In the genomic region with DNA sequence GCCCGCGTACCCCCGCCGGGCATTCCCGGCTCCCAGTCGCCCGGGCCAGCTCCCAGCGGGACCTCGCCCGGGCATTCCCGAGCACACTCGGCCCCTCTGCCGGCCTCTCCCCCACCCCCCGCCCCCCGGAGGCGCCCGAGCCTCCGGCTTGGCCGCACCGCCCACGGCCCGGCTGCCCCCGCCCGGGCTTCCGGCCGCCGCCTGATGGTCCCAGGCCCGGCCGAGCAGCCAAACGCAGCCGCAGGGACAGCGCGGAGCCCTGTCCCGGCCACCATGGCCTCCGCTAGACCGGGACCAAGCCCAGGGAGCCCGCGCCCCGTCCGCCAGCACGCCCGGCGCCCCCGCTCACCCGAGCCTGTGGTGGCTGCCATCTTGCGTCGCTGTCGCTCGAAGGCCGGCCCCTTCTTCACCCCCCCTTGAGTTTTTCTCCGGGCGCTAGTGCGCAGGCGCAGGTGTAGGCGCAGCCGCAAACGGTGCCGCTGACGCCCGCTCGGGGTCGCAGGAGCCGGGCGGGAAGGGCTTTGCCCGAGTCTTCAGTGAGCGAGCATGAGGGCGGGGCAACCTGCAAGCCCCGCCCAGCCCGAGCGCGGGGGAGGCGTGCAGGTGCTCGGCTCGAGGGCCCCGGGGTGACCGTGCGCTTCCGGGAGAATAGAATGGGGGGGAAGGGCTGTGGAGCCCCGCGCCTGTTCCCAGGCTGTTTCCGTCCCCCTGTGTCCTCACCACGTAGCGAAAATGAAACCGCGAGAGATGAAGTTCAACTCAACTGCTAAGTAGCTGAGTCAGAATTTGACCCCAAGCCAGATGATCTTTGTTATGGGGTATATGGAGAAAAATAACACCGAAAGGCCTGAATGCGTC, we compare ENCODE assay signal across 8 mouse cellular contexts. TPM values are rescaled to one million over a fixed set of nuclear protein-coding genes. Genes with fewer than 3 reads are reported as not detected.
A peak's percentile ranks its signal among the peaks of the same experiment; 100 is the strongest.
DNase-seq lines count a peak whose midpoint lies in the region; ATAC-seq and TF ChIP-seq lines count a peak whose summit lies in the region.

Ube2v1 (minus strand) TSS at position 505 of the 858 bp plus-strand sequence.

- DNase-seq in MEL-GATA-1-ER (ENCODE audit: extremely low read depth, low read depth), result peak; percentile 82
- DNase-seq in cerebellum, adult 8-10 months, result peak; percentile 98
- DNase-seq in hindbrain, embryonic 10.5 days (ENCODE audit: low spot score), result peak; percentile 98
- DNase-seq in layer of hippocampus, adult 9-11 months, result peak; percentile 97
- DNase-seq in lung, postnatal 0 days (ENCODE audit: low spot score), result peak; percentile 96
- DNase-seq in ovary, postnatal 14 days (ENCODE audit: low spot score), result peak; percentile 98
- peak; percentile 100 for DNase-seq in thymus, postnatal 14 days

- H3K36me3 ChIP-seq in hindbrain, embryonic 10.5 days, result peaks cover 26% of the 10 kb centered on the region
- H3K36me3 ChIP-seq in lung, postnatal 0 days (ENCODE audit: insufficient read depth, low read length), result no peaks in the 10 kb centered on the region

- peak within 1 kb of the TSS; percentile 97 for H3K4me3 ChIP-seq in hindbrain, embryonic 10.5 days
- H3K4me3 ChIP-seq in lung, postnatal 0 days (ENCODE audit: low read depth, low read length), result peak within 1 kb of the TSS; percentile 92

- TF ChIP-seq CTCF in lung, postnatal 0 days (IDR thresholded peaks at IDR 0.05), result peak; percentile 57

- no peaks in the 10 kb centered on the region for H3K9me3 ChIP-seq in hindbrain, embryonic 10.5 days
- no peaks in the 10 kb centered on the region for H3K9me3 ChIP-seq in lung, postnatal 0 days (ENCODE audit: low read length)

- H3K27me3 ChIP-seq in hindbrain, embryonic 10.5 days (ENCODE audit: insufficient read depth, poor library complexity, severe bottlenecking), result no peaks in the 10 kb centered on the region
- H3K27me3 ChIP-seq in lung, postnatal 0 days (replicated peaks; ENCODE audit: insufficient read depth, low read length), result no peaks in the 10 kb centered on the region

- peak within 1 kb of the TSS; percentile 92 for H3K9ac ChIP-seq in lung, postnatal 0 days (replicated peaks; ENCODE audit: low read depth)

- H3K4me2 ChIP-seq in lung, postnatal 0 days (replicated peaks; ENCODE audit: low read depth, low read length), result peak within 1 kb of the TSS; percentile 94

- peak; percentile 66 for ATAC-seq in frontal cortex, adult (ENCODE audit: low TSS enrichment)
- ATAC-seq in lung, postnatal 0 days, result peak; percentile 88

- 1% methylated on average over 86 of the region's 87 CpGs for WGBS in hindbrain, embryonic 10.5 days
- WGBS in lung, postnatal 0 days, result 2% methylated on average over 64 of the region's 87 CpGs

- peak within 1 kb of the TSS; percentile 99 for H3K27ac ChIP-seq in hindbrain, embryonic 10.5 days
- peak within 1 kb of the TSS; percentile 86 for H3K27ac ChIP-seq in lung, postnatal 0 days (ENCODE audit: low read length)

- no peak for TF ChIP-seq EP300 in lung, postnatal 0 days (IDR thresholded peaks at IDR 0.05)

- peaks cover 68% of the 10 kb centered on the region for H3K4me1 ChIP-seq in hindbrain, embryonic 10.5 days (replicated peaks)
- peaks cover 30% of the 10 kb centered on the region for H3K4me1 ChIP-seq in lung, postnatal 0 days (ENCODE audit: insufficient read depth, low read depth, low read length)

RNA-seq across cellular contexts. Expression of gene Ube2v1, which starts in this region (rescaled TPM):
- polyA plus RNA-seq in hindbrain, embryonic 10.5 days (2016; fragmentation: Nextera tagmentation; extraction: Ambion mirVana), result 385 and 396 TPM in 2 replicates
- polyA plus RNA-seq in lung, postnatal 0 days (2015; fragmentation: Nextera tagmentation; extraction: Ambion mirVana), result 166 and 184 TPM in 2 replicates

Comparison
In these comparisons a context has a peak if more than half of its experiments do, and no peak if none do; other contexts are left out.
1. Peak in every context shown above with its lines: DNase-seq, ATAC-seq, H3K4me3 ChIP-seq and H3K27ac ChIP-seq.